Mouse (Mus musculus): ENCODE data around the gene Rgsl1. TPM values are rescaled to one million over a fixed set of nuclear protein-coding genes. Genes with fewer than 3 reads are reported as not detected.

Rgsl1 gene
- polyA plus RNA-seq, 1 experiment from 2014 or later: 0.09 TPM

DNA sequence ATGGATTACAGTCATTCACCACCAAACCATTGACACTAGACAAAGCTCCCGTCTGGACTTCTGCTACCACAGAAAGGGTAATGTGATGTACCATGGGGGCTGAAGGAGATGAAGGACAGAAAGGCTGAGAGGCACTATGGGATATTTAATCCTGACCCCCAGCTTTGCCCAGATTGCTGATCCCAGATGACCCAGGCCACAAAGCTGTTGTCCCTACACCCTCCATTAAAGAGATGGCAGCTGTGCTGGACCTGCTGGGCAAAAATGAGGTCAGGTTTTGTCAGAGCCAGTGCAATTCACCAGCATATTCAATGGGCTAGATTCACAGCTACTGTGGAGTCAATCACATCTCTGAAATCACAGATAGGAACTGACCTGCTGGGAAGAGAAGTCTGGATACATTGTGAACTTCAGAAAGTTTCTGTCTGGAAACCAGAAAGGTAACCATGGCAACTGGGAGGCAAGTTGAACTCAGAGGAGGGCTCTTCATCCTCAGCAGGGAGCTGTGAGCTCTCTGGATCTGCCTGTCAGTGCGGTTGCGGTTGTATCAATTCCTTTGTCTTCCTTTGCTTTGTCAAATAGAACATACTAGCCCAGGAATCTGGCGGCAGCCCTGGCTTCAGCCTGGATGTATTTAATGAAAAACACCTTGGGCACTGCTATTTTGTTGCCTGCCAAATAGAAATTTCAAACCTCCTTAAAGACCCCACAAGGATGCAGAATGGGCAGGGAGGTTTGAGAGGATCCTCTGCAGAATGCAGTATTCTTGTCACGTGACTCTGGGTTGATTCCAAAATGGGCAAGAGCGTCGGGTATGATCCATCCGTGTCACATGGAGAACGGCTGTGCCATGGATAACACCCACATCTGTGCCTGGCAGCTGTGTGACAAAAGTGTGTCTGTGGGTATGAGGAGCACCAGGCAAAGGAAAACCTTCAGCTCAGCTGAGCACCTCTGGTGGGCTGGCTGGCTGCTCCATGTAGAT, 106.5 kb downstream of the Rgsl1 start:
- Histone ChIP-seq H3K4me2 (replicated peaks) (0 out of 2 replicates have a peak overlapping the region, but pooled peaks have one; percentile 7), H3K4me1 (peaks cover 63% of the 10 kb centered on the region)

DNA sequence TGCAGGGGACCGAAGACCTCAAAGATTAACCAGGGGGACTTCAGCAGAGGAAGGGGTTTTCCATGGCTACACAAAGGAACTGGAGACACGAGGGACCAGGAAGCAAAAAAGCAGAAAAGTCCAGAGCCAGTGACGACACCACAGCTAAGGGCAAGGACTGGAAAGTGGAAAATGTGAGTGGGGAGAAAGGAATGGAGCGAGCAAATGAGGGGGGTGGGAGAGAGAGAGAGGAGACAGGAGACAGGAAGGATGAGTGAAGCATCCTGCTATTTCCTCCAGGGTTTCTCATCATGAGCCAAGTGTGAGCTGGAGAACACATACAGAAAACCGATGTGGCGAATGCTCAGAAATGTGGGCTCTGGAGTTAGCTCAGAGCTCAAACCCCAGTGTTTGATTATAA, 107.8 kb downstream of the Rgsl1 start:
- no peak overlapping the region for H3K4me3 ChIP-seq
- ATAC-seq (ENCODE audit: low FRiP score, low read depth): no peak
- no peaks in the 10 kb centered on the region for H3K9me3 ChIP-seq
- no peak overlapping the region for H3K4me2 ChIP-seq (replicated peaks)
- H3K36me3 ChIP-seq: no peaks in the 10 kb centered on the region
- peaks cover 59% of the 10 kb centered on the region for H3K4me1 ChIP-seq
- H3K9ac ChIP-seq: no peak overlapping the region
- H3K27me3 ChIP-seq: peaks cover 23% of the 10 kb centered on the region
- H3K27ac ChIP-seq: no peak overlapping the region
- WGBS: 63% methylated on average over 6 of the region's 6 CpGs

More for the DNA sequence above, 106.5 kb downstream of the Rgsl1 start:
- 53% methylated on average over 9 of the region's 9 CpGs for WGBS
- Histone ChIP-seq H3K9ac (no peak overlapping the region), H3K27ac (peak overlapping the region; percentile 33; the same call in 1 of the 2 replicates), H3K9me3 (no peaks in the 10 kb centered on the region), H3K36me3 (no peaks in the 10 kb centered on the region), H3K27me3 (peaks cover 29% of the 10 kb centered on the region), H3K4me3 (no peak overlapping the region)
- ATAC-seq (ENCODE audit: low FRiP score, low read depth): no peak

DNA sequence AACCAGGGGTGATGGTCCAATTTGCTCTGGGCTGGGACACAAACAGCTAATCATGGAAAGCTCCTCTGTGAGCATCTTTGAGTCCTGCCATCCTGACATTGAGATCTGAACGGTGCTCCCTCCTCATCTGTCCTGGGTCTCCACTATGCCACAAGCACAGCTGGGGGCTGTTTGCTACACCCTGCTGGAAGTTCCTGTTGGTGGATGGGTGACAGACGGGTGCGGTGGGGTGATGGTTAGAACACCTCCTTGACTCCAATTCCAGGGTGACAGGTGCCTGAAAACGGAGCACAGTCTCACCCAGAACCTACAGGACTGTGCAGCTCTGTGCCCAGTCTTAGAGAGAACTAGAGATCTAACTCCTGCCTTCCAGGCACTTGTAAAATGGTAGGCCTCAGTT, 109.1 kb downstream of the Rgsl1 start:
- ATAC-seq (ENCODE audit: low FRiP score, low read depth): no peak
- no peaks in the 10 kb centered on the region for H3K9me3 ChIP-seq
- H3K36me3 ChIP-seq: no peaks in the 10 kb centered on the region
- WGBS: 78% methylated on average over 4 of the region's 4 CpGs
- H3K4me3 ChIP-seq: no peak overlapping the region
- H3K9ac ChIP-seq: no peak overlapping the region
- no peak overlapping the region for H3K27ac ChIP-seq
- H3K4me1 ChIP-seq: peaks cover 50% of the 10 kb centered on the region
- H3K4me2 ChIP-seq (replicated peaks): no peak overlapping the region
- H3K27me3 ChIP-seq: peaks cover 19% of the 10 kb centered on the region

DNA sequence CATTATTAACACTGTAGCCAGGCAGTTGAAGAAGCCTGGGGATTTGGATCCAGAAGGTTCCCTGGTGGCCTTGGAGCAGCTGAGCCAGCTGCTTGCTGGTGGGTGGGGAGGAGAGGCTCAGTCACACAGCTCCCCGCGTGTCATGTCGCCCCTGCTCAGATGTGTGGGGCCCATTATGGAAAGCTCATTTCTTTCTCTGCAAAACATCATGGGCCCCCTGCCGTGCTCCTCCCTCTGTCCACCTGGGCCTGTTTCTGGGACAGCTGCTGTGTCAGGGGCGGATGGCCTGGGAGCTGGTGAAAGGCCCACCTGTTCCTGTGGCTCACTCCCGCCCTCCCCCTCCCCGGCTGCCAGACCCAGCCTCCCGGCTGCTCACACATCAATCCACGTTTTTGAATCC, 110.8 kb downstream of the Rgsl1 start:
- Histone ChIP-seq H3K4me2 (replicated peaks) (no peak overlapping the region), H3K4me3 (no peak overlapping the region), H3K27ac (0 out of 2 replicates have a peak overlapping the region, but pooled peaks have one; percentile 39), H3K36me3 (no peaks in the 10 kb centered on the region), H3K4me1 (peaks cover 43% of the 10 kb centered on the region), H3K9me3 (no peaks in the 10 kb centered on the region), H3K9ac (no peak overlapping the region), H3K27me3 (peaks cover 5% of the 10 kb centered on the region)
- 15% methylated on average over 9 of the region's 9 CpGs for WGBS
- peak; percentile 70 for ATAC-seq (ENCODE audit: low FRiP score, low read depth)

DNA sequence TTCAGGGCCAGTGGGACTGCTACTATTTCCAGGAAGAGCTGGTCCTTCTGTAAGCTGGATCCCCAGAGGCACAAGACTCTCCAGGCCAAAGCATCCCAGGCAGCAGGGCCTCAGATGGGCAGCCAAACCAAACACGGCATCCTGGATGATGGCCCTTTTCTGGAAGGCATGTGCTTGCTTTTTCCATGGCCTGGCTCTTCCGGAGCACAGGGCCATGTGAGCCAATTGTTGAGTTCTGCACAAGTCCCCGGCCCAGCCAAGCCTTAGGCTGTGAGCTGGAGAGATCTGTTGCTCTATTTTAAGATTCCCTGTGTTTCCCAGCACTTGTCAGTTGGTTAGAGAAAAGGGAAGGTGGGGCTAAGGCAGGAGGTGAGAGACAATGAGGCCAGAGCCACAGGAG, 113.3 kb downstream of the Rgsl1 start:
- no peak overlapping the region for H3K27ac ChIP-seq
- no peak overlapping the region for H3K4me2 ChIP-seq (replicated peaks)
- peaks cover 18% of the 10 kb centered on the region for H3K4me1 ChIP-seq
- WGBS: 58% methylated on average over 3 of the region's 3 CpGs
- H3K9me3 ChIP-seq: no peaks in the 10 kb centered on the region
- H3K9ac ChIP-seq: no peak overlapping the region
- H3K27me3 ChIP-seq: no peaks in the 10 kb centered on the region
- no peak for ATAC-seq (ENCODE audit: low FRiP score, low read depth)
- no peak overlapping the region for H3K4me3 ChIP-seq
- no peaks in the 10 kb centered on the region for H3K36me3 ChIP-seq

DNA sequence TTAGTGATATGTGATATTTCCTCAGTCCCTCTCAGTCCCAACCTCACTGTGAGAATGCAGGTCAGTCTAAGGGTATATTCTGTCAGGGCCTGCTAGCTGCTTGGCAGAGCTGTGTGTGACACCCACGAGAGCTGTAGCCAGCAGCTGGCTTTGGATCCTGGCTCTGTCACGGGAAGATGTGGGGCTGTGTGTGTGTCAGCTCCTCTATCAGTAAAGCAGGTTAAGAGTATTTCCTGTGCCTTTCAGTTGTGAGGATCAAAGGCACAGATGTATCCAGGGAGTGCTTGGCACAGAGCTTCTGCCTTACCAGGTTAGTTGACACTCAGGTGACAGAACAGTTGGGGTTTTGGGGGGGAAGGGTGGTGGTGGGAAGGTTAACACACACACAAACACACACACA, 114.1 kb downstream of the Rgsl1 start:
- ATAC-seq (ENCODE audit: low FRiP score, low read depth): no peak
- Histone ChIP-seq H3K36me3 (no peaks in the 10 kb centered on the region), H3K27ac (no peak overlapping the region), H3K9me3 (no peaks in the 10 kb centered on the region), H3K4me2 (replicated peaks) (no peak overlapping the region), H3K4me3 (no peak overlapping the region), H3K4me1 (peaks cover 18% of the 10 kb centered on the region), H3K27me3 (no peaks in the 10 kb centered on the region), H3K9ac (no peak overlapping the region)
- WGBS: 38% methylated on average over 2 of the region's 2 CpGs

Other genes with a start within 250 kb of the Rgsl1 start
- 1.8 TPM in 2 replicates for gene Rgs8, start 191.1 kb downstream of the Rgsl1 start, polyA plus RNA-seq (2015; fragmentation: Nextera tagmentation; extraction: Ambion mirVana)
- gene Rgs16, start 103.8 kb downstream of the Rgsl1 start, polyA plus RNA-seq (2015; fragmentation: Nextera tagmentation; extraction: Ambion mirVana): 22.6 and 23.7 TPM in 2 replicates
- gene Rnasel, start 94.7 kb downstream of the Rgsl1 start, polyA plus RNA-seq (2015; fragmentation: Nextera tagmentation; extraction: Ambion mirVana): 12.3 and 12.4 TPM in 2 replicates
- 0.11 and 0.24 TPM in 2 replicates for gene Teddm1b, start 30.2 kb upstream of the Rgsl1 start, polyA plus RNA-seq (2015; fragmentation: Nextera tagmentation; extraction: Ambion mirVana)
- gene Teddm1a, start 47.6 kb upstream of the Rgsl1 start, polyA plus RNA-seq (2015; fragmentation: Nextera tagmentation; extraction: Ambion mirVana): 0.14 TPM in 1 of 2 replicates, not detected in the other
- gene Glul, start 55.8 kb upstream of the Rgsl1 start, polyA plus RNA-seq (2015; fragmentation: Nextera tagmentation; extraction: Ambion mirVana): 106 and 107 TPM in 2 replicates
- gene Teddm2, start 56.1 kb upstream of the Rgsl1 start, polyA plus RNA-seq (2015; fragmentation: Nextera tagmentation; extraction: Ambion mirVana): 0.46 and 0.55 TPM in 2 replicates